9 mouse cellular contexts compared by ENCODE assay signal in the genomic region with DNA sequence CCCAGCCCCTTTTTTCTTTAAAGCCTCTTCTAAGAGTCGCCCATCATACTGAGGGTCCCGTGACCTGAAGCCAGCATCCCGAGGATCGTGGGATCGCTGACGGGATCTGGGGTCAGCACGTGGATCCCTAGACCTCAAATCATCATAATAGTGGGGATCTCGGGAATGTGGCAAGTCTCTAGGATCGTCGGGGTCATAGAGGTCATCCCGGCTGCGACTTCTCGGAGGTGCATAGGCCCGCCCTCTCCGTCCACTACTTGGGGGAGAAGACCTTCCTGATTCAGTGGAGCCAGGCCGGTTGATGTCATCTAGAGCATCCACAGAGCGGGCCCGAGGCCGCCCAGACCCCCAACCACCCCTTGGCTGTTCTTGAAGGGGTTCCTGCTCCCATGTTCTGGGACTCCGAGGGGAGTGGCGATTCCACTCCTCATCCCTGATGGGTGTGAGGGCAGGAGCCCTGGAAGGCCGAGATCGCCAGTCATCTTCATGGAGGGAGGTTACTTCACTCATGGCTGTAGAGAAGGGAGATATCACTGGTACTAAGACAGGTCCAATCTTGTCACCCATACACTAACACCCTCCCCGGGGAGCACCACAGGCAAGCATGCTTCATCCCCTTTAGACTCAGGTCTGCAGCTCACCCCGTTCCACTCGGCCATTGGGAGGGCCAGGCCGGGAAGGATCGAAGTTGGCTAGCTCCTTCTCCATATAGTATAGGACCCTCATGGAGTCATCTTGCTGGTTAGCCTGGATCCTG. TPM values are rescaled to one million over a fixed set of nuclear protein-coding genes. Genes with fewer than 3 reads are reported as not detected.
DNase-seq lines count a peak whose midpoint lies in the region; ATAC-seq and TF ChIP-seq lines count a peak whose summit lies in the region.
"Had no signal": no experiment of that assay in that cellular context is flagged by ENCODE, and none has a peak within 500 bp of the region (broad histone marks: within the 10 kb centered on the region; RNA-seq: fewer than 3 reads in every experiment).

No protein-coding gene starts in this region.

- WGBS in small intestine, adult 2 months, result 74% methylated on average over 28 of the region's 28 CpGs

- no peak for ATAC-seq in erythroblast, adult 5-6 weeks (replicated peaks; ENCODE audit: low FRiP score, poor library complexity, severe bottlenecking)

- peaks cover 36% of the 10 kb centered on the region for H3K36me3 ChIP-seq in erythroblast, embryonic 14.5 days (ENCODE audit: control insufficient read depth)
- H3K36me3 ChIP-seq in E14TG2a.4 (ENCODE audit: insufficient read depth, low read length), result peaks cover 74% of the 10 kb centered on the region
- H3K36me3 ChIP-seq in small intestine, adult 2 months (ENCODE audit: control insufficient read depth, insufficient read depth, low read length), result peaks cover 52% of the 10 kb centered on the region

- H3K4me3 ChIP-seq in erythroblast, embryonic 14.5 days (replicated peaks), result peak overlapping the region; percentile 97
- H3K4me3 ChIP-seq in E14TG2a.4 (replicated peaks; ENCODE audit: low read length), result peak overlapping the region; percentile 87
- H3K4me3 ChIP-seq in embryonic fibroblast, embryonic 13.5 days (ENCODE audit: insufficient read depth, low read length), result peak overlapping the region; percentile 77
- H3K4me3 ChIP-seq in small intestine, adult 2 months (ENCODE audit: low read depth, low read length), result peak overlapping the region; percentile 100

- peak; percentile 29 for DNase-seq in kidney, postnatal 14 days
- no peak for DNase-seq in urinary bladder, postnatal 25 days (ENCODE audit: low spot score)
- DNase-seq in left cerebral cortex, adult 8-10 months (ENCODE audit: low spot score in 2 of 2), result no peak

- H3K27me3 ChIP-seq in erythroblast, embryonic 14.5 days (ENCODE audit: control insufficient read depth), result peaks cover 6% of the 10 kb centered on the region; the same call in 1 of the 2 replicates
- no peaks in the 10 kb centered on the region for H3K27me3 ChIP-seq in E14TG2a.4 (ENCODE audit: insufficient read depth, low read length)
- H3K27me3 ChIP-seq in small intestine, adult 2 months (ENCODE audit: control insufficient read depth, insufficient read depth, low read length), result no peaks in the 10 kb centered on the region

- H3K27ac ChIP-seq in embryonic fibroblast, embryonic 13.5 days (ENCODE audit: insufficient read depth, low read length), result peak overlapping the region; percentile 94; the same call in 1 of the 2 replicates
- no peak overlapping the region; the same call in 1 of the 2 replicates for H3K27ac ChIP-seq in small intestine, adult 2 months (ENCODE audit: insufficient read depth, low read depth, low read length)

- TF ChIP-seq CTCF in E14TG2a.4 (conservative IDR thresholded peaks at IDR 0.05; ENCODE audit: low read length), result no peak
- no peak for TF ChIP-seq CTCF in embryonic fibroblast, embryonic 13.5 days (IDR thresholded peaks at IDR 0.05; ENCODE audit: borderline replicate concordance, insufficient read depth, low read length)
- TF ChIP-seq CTCF in small intestine, adult 2 months (IDR thresholded peaks at IDR 0.05; ENCODE audit: extremely low read depth, insufficient read length, insufficient replicate concordance, low read depth, low read length), result no peak

- peaks cover 38% of the 10 kb centered on the region for H3K4me1 ChIP-seq in erythroblast, embryonic 14.5 days (ENCODE audit: control insufficient read depth)
- H3K4me1 ChIP-seq in E14TG2a.4 (replicated peaks; ENCODE audit: low read depth, low read length), result peaks cover 54% of the 10 kb centered on the region
- H3K4me1 ChIP-seq in embryonic fibroblast, embryonic 13.5 days (ENCODE audit: control insufficient read depth, insufficient read depth, low read length), result peaks cover 4% of the 10 kb centered on the region; the same call in 1 of the 2 replicates
- peaks cover 6% of the 10 kb centered on the region for H3K4me1 ChIP-seq in small intestine, adult 2 months (ENCODE audit: control insufficient read depth, insufficient read depth, insufficient read length, low read length)

- no peaks in the 10 kb centered on the region for H3K9me3 ChIP-seq in erythroblast, embryonic 14.5 days (ENCODE audit: control insufficient read depth, low read length)
- no peaks in the 10 kb centered on the region for H3K9me3 ChIP-seq in E14TG2a.4 (ENCODE audit: low read length)

- TF ChIP-seq POLR2A in embryonic fibroblast, embryonic 13.5 days (IDR thresholded peaks at IDR 0.05; ENCODE audit: low read depth, low read length), result no peak; the same call in 1 of the 2 replicates
- TF ChIP-seq POLR2A in small intestine, adult 2 months (IDR thresholded peaks at IDR 0.05; ENCODE audit: low read depth, low read length), result no peak

RNA-seq across cellular contexts. Expression of a gene that starts 1.7 kb away (rescaled TPM):
- 30.7 and 40.4 TPM in 2 replicates for polyA plus RNA-seq in erythroblast, embryonic 14.5 days (2012)
- total RNA-seq in erythroblast, adult 5-6 weeks (2015; ENCODE audit: low replicate concordance), result 36.5 and 39.3 TPM in 2 replicates
- 47.0 and 47.3 TPM in 2 replicates for total RNA-seq in erythroblast, adult 5-6 weeks (2017; ENCODE audit: low replicate concordance)
- 55.5 and 61.1 TPM in 2 replicates for polyA plus RNA-seq in embryonic fibroblast, embryonic 13.5 days (2011; ENCODE audit: insufficient read length, low read depth, missing spikeins)
- polyA plus RNA-seq in small intestine, adult 2 months (2012; rRNA removed), result 78.9 and 162 TPM in 2 replicates
- 100 to 1,000 TPM; 114 to 125 (median 120) TPM for total RNA-seq in left cerebral cortex, adult 8-10 months (2022)

RNA-seq across cellular contexts. Expression of a gene that starts 14.5 kb away (rescaled TPM):
- not detected in 2 replicates for polyA plus RNA-seq in erythroblast, embryonic 14.5 days (2012)
- not detected in 2 replicates for total RNA-seq in erythroblast, adult 5-6 weeks (2015; ENCODE audit: low replicate concordance)
- total RNA-seq in erythroblast, adult 5-6 weeks (2017; ENCODE audit: low replicate concordance), result not detected in 2 replicates
- polyA plus RNA-seq in embryonic fibroblast, embryonic 13.5 days (2011; ENCODE audit: insufficient read length, low read depth, missing spikeins), result not detected in 2 replicates
- polyA plus RNA-seq in small intestine, adult 2 months (2012; rRNA removed), result 0.65 TPM in 1 of 2 replicates, not detected in the other
- total RNA-seq in left cerebral cortex, adult 8-10 months (2022), result 1 to 10 TPM in 1 of 4 experiments, not detected in 3; 1.1 TPM
- total RNA-seq: hematopoietic stem cell, adult 5-6 weeks had no signal

RNA-seq across cellular contexts. Expression of a gene that starts 15.0 kb away (rescaled TPM):
- 0.06 TPM in 1 of 2 replicates, not detected in the other for polyA plus RNA-seq in erythroblast, embryonic 14.5 days (2012)
- total RNA-seq in erythroblast, adult 5-6 weeks (2015; ENCODE audit: low replicate concordance), result 2.9 TPM in 1 of 2 replicates, not detected in the other
- 0.70 and 0.77 TPM in 2 replicates for total RNA-seq in erythroblast, adult 5-6 weeks (2017; ENCODE audit: low replicate concordance)
- polyA plus RNA-seq in embryonic fibroblast, embryonic 13.5 days (2011; ENCODE audit: insufficient read length, low read depth, missing spikeins), result not detected in 2 replicates
- polyA plus RNA-seq in small intestine, adult 2 months (2012; rRNA removed), result 267 and 816 TPM in 2 replicates
- 1 to 10 TPM; 5.2 to 6.6 (median 6.1) TPM for total RNA-seq in left cerebral cortex, adult 8-10 months (2022)

RNA-seq across cellular contexts. Expression of a gene that starts 15.3 kb away (rescaled TPM):
- not detected in 2 replicates for polyA plus RNA-seq in erythroblast, embryonic 14.5 days (2012)
- not detected in 2 replicates for total RNA-seq in erythroblast, adult 5-6 weeks (2015; ENCODE audit: low replicate concordance)
- not detected in 2 replicates for total RNA-seq in erythroblast, adult 5-6 weeks (2017; ENCODE audit: low replicate concordance)
- polyA plus RNA-seq in embryonic fibroblast, embryonic 13.5 days (2011; ENCODE audit: insufficient read length, low read depth, missing spikeins), result not detected in 2 replicates
- 4.4 and 9.8 TPM in 2 replicates for polyA plus RNA-seq in small intestine, adult 2 months (2012; rRNA removed)
- under 1 TPM in 2 of 4 experiments, not detected in 2; 0.18 to 0.30 TPM for total RNA-seq in left cerebral cortex, adult 8-10 months (2022)
- total RNA-seq: hematopoietic stem cell, adult 5-6 weeks had no signal

RNA-seq across cellular contexts. Expression of a gene that starts 33.8 kb away (rescaled TPM):
- polyA plus RNA-seq in erythroblast, embryonic 14.5 days (2012), result not detected in 2 replicates
- not detected in 2 replicates for total RNA-seq in erythroblast, adult 5-6 weeks (2015; ENCODE audit: low replicate concordance)
- total RNA-seq in erythroblast, adult 5-6 weeks (2017; ENCODE audit: low replicate concordance), result not detected in 2 replicates
- polyA plus RNA-seq in embryonic fibroblast, embryonic 13.5 days (2011; ENCODE audit: insufficient read length, low read depth, missing spikeins), result not detected in 2 replicates
- 0.76 and 58.9 TPM in 2 replicates for polyA plus RNA-seq in small intestine, adult 2 months (2012; rRNA removed)
- not detected for total RNA-seq in left cerebral cortex, adult 8-10 months (2022)
- total RNA-seq: hematopoietic stem cell, adult 5-6 weeks had no signal

Comparison
In these comparisons a context has a peak if more than half of its experiments do, and no peak if none do; other contexts are left out.
1. RNA of a gene that starts 15.0 kb away (polyA plus RNA-seq): 267 to 816 TPM in small intestine, adult 2 months; not detected in embryonic fibroblast, embryonic 13.5 days and 0.06 TPM in erythroblast, embryonic 14.5 days; every median in the first group is over 100 times any median in the second.
2. Peak in every context shown above with its lines, with median percentiles within 50 percentile points of each other: H3K4me3 ChIP-seq.